Mouse (Mus musculus) forebrain, embryonic 11.5 days (tissue): ENCODE data around the gene L3mbtl4. TPM values are rescaled to one million over a fixed set of nuclear protein-coding genes. Genes with fewer than 3 reads are reported as not detected.

Experiments
- ATAC-seq: fragments of 200-750 bp; cut with Nextera tagmentation; replicated peaks from 2 replicates; pipeline ENCODE4 v1.8.0; 2017; ENCODE audit warnings: moderate TSS enrichment; ENCODE audit not compliant: low FRiP score
- DNase-seq: peaks from one replicate; pipeline ENCODE4 v3.0.0-alpha.2; 2017; ENCODE audit warnings: low spot score
- H3K27ac ChIP-seq: fragments of 300-500 bp; sonication (generic); 2 replicates; pipeline ENCODE4 v1.5.1; 2014; ENCODE audit warnings: low read depth, low read length
- H3K27me3 ChIP-seq: fragments of 300-500 bp; sonication (generic); 2 replicates; pipeline ENCODE4 v1.6.1; 2014; ENCODE audit warnings: mild to moderate bottlenecking, low read length, mixed read lengths; ENCODE audit not compliant: control insufficient read depth, insufficient read depth
- H3K36me3 ChIP-seq: fragments of 300-500 bp; sonication (generic); 2 replicates; pipeline ENCODE4 v1.6.1; 2014; ENCODE audit warnings: mild to moderate bottlenecking, low read length, moderate library complexity, mixed read lengths; ENCODE audit not compliant: control insufficient read depth, insufficient read depth
- H3K4me1 ChIP-seq: fragments of 300-500 bp; sonication (generic); replicated peaks from 2 replicates; pipeline ENCODE4 v1.6.1; 2014; ENCODE audit warnings: low read length, mixed read lengths; ENCODE audit not compliant: control insufficient read depth, insufficient read depth
- H3K4me2 ChIP-seq: fragments of 300-500 bp; sonication (generic); 2 replicates; pipeline ENCODE4 v1.6.1; 2014; ENCODE audit warnings: low read depth, mild to moderate bottlenecking, low read length, moderate library complexity, mixed read lengths; ENCODE audit not compliant: severe bottlenecking
- H3K4me3 ChIP-seq: fragments of 300-500 bp; sonication (generic); 2 replicates; pipeline ENCODE4 v1.5.1; 2014; ENCODE audit warnings: low read depth, low read length
- H3K9ac ChIP-seq: fragments of 300-500 bp; sonication (generic); 2 replicates; pipeline ENCODE4 v1.6.1; 2014; ENCODE audit warnings: low read length
- H3K9me3 ChIP-seq: fragments of 300-500 bp; sonication (generic); 2 replicates; pipeline ENCODE4 v1.6.1; 2016; ENCODE audit warnings: low read length, mixed read lengths; ENCODE audit not compliant: control insufficient read depth
- WGBS: fragments of 180-500 bp; shearing (Covaris S2); extraction: QIAGEN DNeasy Blood & Tissue Kit; methylation state at CpG from one replicate; pipeline ENCODE4 v1.1.7; 2014; 5-methylcytosine and 5-hydroxymethylcytosine counted together
- polyA plus RNA-seq: library from polyadenylated mRNA; unstranded; fragments of >200 nt; fragmentation: Nextera tagmentation; extraction: Ambion mirVana; gene quantifications from 2 replicates; pipeline ENCODE4 v1.2.1, GENCODE M21; 2014

The L3mbtl4 gene
- polyA plus RNA-seq, 1 experiment from 2014 or later, result not detected

- DNase-seq (no peak), ATAC-seq (no peak)
- 93% methylated on average over 6 of the region's 6 CpGs for WGBS
- Histone ChIP-seq H3K9ac (no peak overlapping the region), H3K27ac (no peak overlapping the region), H3K4me3 (no peak overlapping the region), H3K36me3 (no peaks in the 10 kb centered on the region), H3K4me1 (no peaks in the 10 kb centered on the region), H3K9me3 (no peaks in the 10 kb centered on the region), H3K27me3 (no peaks in the 10 kb centered on the region), H3K4me2 (no peak overlapping the region)
These were observed 298.2 kb downstream of the L3mbtl4 start for GRCm38 (mm10) chr17:68571806-68572205.

GRCm38 (mm10) chr17:68585195-68585594 is 311.6 kb downstream of the L3mbtl4 start:
- Histone ChIP-seq H3K9me3 (no peaks in the 10 kb centered on the region), H3K4me1 (no peaks in the 10 kb centered on the region), H3K27me3 (no peaks in the 10 kb centered on the region), H3K9ac (no peak overlapping the region), H3K4me3 (no peak overlapping the region), H3K27ac (no peak overlapping the region), H3K4me2 (no peak overlapping the region), H3K36me3 (no peaks in the 10 kb centered on the region)
- WGBS, result 87% methylated on average over 3 of the region's 3 CpGs
- DNase-seq (no peak), ATAC-seq (no peak)

GRCm38 (mm10) chr17:68591619-68592018 is 318.0 kb downstream of the L3mbtl4 start:
- H3K27ac ChIP-seq, result no peak overlapping the region
- no peaks in the 10 kb centered on the region for H3K4me1 ChIP-seq
- H3K4me3 ChIP-seq, result no peak overlapping the region
- no peak overlapping the region for H3K4me2 ChIP-seq
- no peak for ATAC-seq
- no peak overlapping the region for H3K9ac ChIP-seq
- H3K36me3 ChIP-seq, result no peaks in the 10 kb centered on the region
- WGBS, result 84% methylated on average over 4 of the region's 4 CpGs
- no peak for DNase-seq
- H3K9me3 ChIP-seq, result no peaks in the 10 kb centered on the region
- H3K27me3 ChIP-seq, result no peaks in the 10 kb centered on the region

GRCm38 (mm10) chr17:68602744-68603143 is 329.1 kb downstream of the L3mbtl4 start:
- Histone ChIP-seq H3K27ac (no peak overlapping the region), H3K9ac (no peak overlapping the region), H3K27me3 (no peaks in the 10 kb centered on the region), H3K4me1 (no peaks in the 10 kb centered on the region), H3K36me3 (no peaks in the 10 kb centered on the region), H3K4me3 (no peak overlapping the region), H3K4me2 (no peak overlapping the region), H3K9me3 (no peaks in the 10 kb centered on the region)
- no peak for DNase-seq
- ATAC-seq, result no peak
- 87% methylated on average over 4 of the region's 4 CpGs for WGBS

- no peaks in the 10 kb centered on the region for H3K4me1 ChIP-seq
- no peak overlapping the region for H3K4me3 ChIP-seq
- ATAC-seq, result no peak
- H3K27me3 ChIP-seq, result no peaks in the 10 kb centered on the region
- no peaks in the 10 kb centered on the region for H3K9me3 ChIP-seq
- H3K4me2 ChIP-seq, result no peak overlapping the region
- peak; percentile 67 for DNase-seq
- no peak overlapping the region for H3K27ac ChIP-seq
- no peaks in the 10 kb centered on the region for H3K36me3 ChIP-seq
- H3K9ac ChIP-seq, result no peak overlapping the region
- WGBS, result 54% methylated on average over 6 of the region's 6 CpGs
These were observed 334.1 kb downstream of the L3mbtl4 start for GRCm38 (mm10) chr17:68607691-68608090.

GRCm38 (mm10) chr17:68611247-68611646 is 337.6 kb downstream of the L3mbtl4 start:
- no peaks in the 10 kb centered on the region for H3K9me3 ChIP-seq

GRCm38 (mm10) chr17:68625281-68625680 is 351.7 kb downstream of the L3mbtl4 start:
- no peaks in the 10 kb centered on the region for H3K9me3 ChIP-seq
- no peaks in the 10 kb centered on the region for H3K27me3 ChIP-seq
- 83% methylated on average over 4 of the region's 4 CpGs for WGBS
- H3K4me2 ChIP-seq, result no peak overlapping the region
- no peak overlapping the region for H3K4me3 ChIP-seq
- no peak overlapping the region for H3K27ac ChIP-seq
- no peak for DNase-seq
- H3K36me3 ChIP-seq, result no peaks in the 10 kb centered on the region
- ATAC-seq, result no peak
- no peak overlapping the region for H3K9ac ChIP-seq
- no peaks in the 10 kb centered on the region for H3K4me1 ChIP-seq

More at GRCm38 (mm10) chr17:68611247-68611646, 337.6 kb downstream of the L3mbtl4 start:
- H3K4me1 ChIP-seq, result no peaks in the 10 kb centered on the region
- no peak overlapping the region for H3K4me3 ChIP-seq
- no peaks in the 10 kb centered on the region for H3K27me3 ChIP-seq
- no peaks in the 10 kb centered on the region for H3K36me3 ChIP-seq
- ATAC-seq (no peak), DNase-seq (no peak)
- H3K4me2 ChIP-seq, result no peak overlapping the region
- H3K27ac ChIP-seq, result no peak overlapping the region
- no peak overlapping the region for H3K9ac ChIP-seq
- 81% methylated on average over 6 of the region's 6 CpGs for WGBS

GRCm38 (mm10) chr17:68629631-68630426 is 356.2 kb downstream of the L3mbtl4 start:
- DNase-seq, result no peak
- H3K4me2 ChIP-seq, result no peak overlapping the region
- no peaks in the 10 kb centered on the region for H3K36me3 ChIP-seq
- no peaks in the 10 kb centered on the region for H3K9me3 ChIP-seq
- no peak overlapping the region for H3K4me3 ChIP-seq
- H3K4me1 ChIP-seq, result no peaks in the 10 kb centered on the region
- no peak for ATAC-seq
- no peak overlapping the region for H3K9ac ChIP-seq
- H3K27me3 ChIP-seq, result no peaks in the 10 kb centered on the region
- H3K27ac ChIP-seq, result no peak overlapping the region
- 72% methylated on average over 7 of the region's 7 CpGs for WGBS

- no peak for ATAC-seq
- Histone ChIP-seq H3K9ac (no peak overlapping the region), H3K36me3 (no peaks in the 10 kb centered on the region), H3K4me3 (no peak overlapping the region), H3K27ac (no peak overlapping the region), H3K27me3 (no peaks in the 10 kb centered on the region), H3K4me2 (no peak overlapping the region), H3K4me1 (no peaks in the 10 kb centered on the region), H3K9me3 (no peaks in the 10 kb centered on the region)
- WGBS, result 92% methylated on average over 8 of the region's 8 CpGs
- no peak for DNase-seq
These were observed 357.8 kb downstream of the L3mbtl4 start for GRCm38 (mm10) chr17:68631396-68631795.
